Mouse (Mus musculus) spleen, adult 2 months (tissue): ENCODE measurements around the gene Dtnb. TPM values are rescaled to one million over a fixed set of nuclear protein-coding genes. Genes with fewer than 3 reads are reported as not detected.
A peak's percentile ranks its signal among the peaks of the same experiment; 100 is the strongest.
"Not testable (repeated sequence)": the region's sequence is repeated elsewhere in the genome, so short reads cannot be mapped to it uniquely, and the experiment has no call there.

Experiments
- DNase-seq, 2 experiments: peaks; one replicate each; pipeline versions ENCODE4 v3.0.0 to v3.0.0-alpha.2; 2012 to 2021; ENCODE audit warnings: low spot score in 2 of 2, low read depth in 1 of 2
- H3K27ac ChIP-seq: fragments of 200-500 bp; 2 replicates; pipeline ENCODE4 v1.5.1; 2012; ENCODE audit warnings: low read length, inconsistent platforms; ENCODE audit not compliant: insufficient read depth
- H3K27me3 ChIP-seq: fragments of 200-500 bp; 2 replicates; pipeline ENCODE4 v1.6.1; 2012; ENCODE audit warnings: mild to moderate bottlenecking, moderate library complexity, low read length, inconsistent platforms; ENCODE audit not compliant: control insufficient read depth, insufficient read depth
- H3K36me3 ChIP-seq: fragments of 200-500 bp; 2 replicates; pipeline ENCODE4 v1.6.1; 2012; ENCODE audit warnings: mild to moderate bottlenecking, low read length, inconsistent platforms; ENCODE audit not compliant: control insufficient read depth, insufficient read depth
- H3K4me1 ChIP-seq: fragments of 200-500 bp; 2 replicates; pipeline ENCODE4 v1.6.1; 2011; ENCODE audit warnings: inconsistent platforms; ENCODE audit not compliant: control insufficient read depth, insufficient read depth, insufficient read length
- H3K4me3 ChIP-seq: fragments of 200-500 bp; 2 replicates; pipeline ENCODE4 v1.5.1; 2011; ENCODE audit warnings: mild to moderate bottlenecking, inconsistent platforms; ENCODE audit not compliant: insufficient read depth, insufficient read length; ENCODE audit errors: extremely low read depth
- CTCF ChIP-seq: fragments of 200-500 bp; IDR thresholded peaks from 2 replicates; pipeline ENCODE4 v1.5.1; 2011; ENCODE audit warnings: mild to moderate bottlenecking, inconsistent platforms; ENCODE audit not compliant: insufficient read depth, insufficient read length, insufficient replicate concordance; ENCODE audit errors: extremely low read depth
- POLR2A ChIP-seq: fragments of 200-500 bp; IDR thresholded peaks from 2 replicates; pipeline ENCODE4 v1.6.1; 2011; ENCODE audit warnings: low read depth, low read length, inconsistent platforms
- WGBS: fragments of 180-500 bp; shearing (Covaris S2); methylation state at CpG from one replicate; pipeline ENCODE4 v1.1.7; 2018; 5-methylcytosine and 5-hydroxymethylcytosine counted together
- polyA plus RNA-seq: library from polyadenylated mRNA; depleted of rRNA; stranded (reverse); fragments of >200 nt; gene quantifications from 2 replicates; pipeline ENCODE4 v1.2.3, GENCODE M21; 2012; rRNA removed

Dtnb gene
- polyA plus RNA-seq: 31.0 and 31.8 TPM in 2 replicates

DNA sequence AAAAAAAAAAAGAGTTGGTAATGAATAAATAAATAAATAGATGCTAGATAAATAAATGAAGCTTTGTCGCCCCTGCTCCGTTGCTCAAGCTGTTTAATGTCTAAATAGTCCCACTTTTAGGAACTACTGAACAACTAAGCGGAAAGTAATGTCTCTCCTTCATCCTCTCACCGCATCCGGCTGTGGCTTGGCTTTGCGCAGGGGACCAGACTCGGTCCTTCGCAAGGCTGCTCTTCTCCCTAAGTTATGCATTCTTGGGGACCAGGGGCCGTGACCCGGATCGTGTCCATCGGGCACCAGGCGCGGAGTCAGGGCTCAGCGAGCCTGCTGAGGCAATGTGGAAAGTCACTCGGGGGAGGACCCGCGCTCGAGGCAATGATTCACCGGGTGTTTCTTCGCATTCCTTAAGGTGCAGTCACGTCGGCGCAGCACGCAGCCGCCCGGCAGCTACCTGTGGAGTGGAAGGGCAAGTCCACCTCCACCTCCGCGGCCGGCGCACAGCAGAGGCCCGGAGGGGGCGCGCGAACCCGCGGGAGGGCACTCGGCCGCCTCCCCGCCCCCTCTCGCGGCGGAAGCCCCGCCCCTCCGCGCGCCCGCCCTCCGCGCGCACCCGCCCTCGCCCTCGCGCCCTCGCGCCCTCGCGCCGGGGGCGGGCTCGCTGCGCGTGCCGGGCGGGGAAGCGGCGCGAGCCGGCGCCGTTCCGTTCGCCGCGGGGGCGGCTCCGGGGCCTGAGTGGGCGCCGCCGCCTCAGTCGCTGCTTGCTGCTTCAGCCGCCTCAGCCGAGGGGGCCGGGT, at the start of gene Dtnb:
Dtnb (plus strand) TSS at position 595 of the 794 bp plus-strand sequence.
- Histone ChIP-seq H3K36me3 (0 out of 2 replicates have a peak, but pooled peaks cover 1% of the 10 kb centered on the region), H3K27ac (peak within 1 kb of the TSS; percentile 85), H3K4me1 (peaks cover 5% of the 10 kb centered on the region; the same call in 1 of the 2 replicates), H3K4me3 (peak within 1 kb of the TSS; percentile 76), H3K27me3 (no peaks in the 10 kb centered on the region)
- TF ChIP-seq CTCF (no peak), POLR2A (0 out of 2 replicates have a peak, but pooled peaks have one; percentile 8)
- peak; percentile 36 to 65 for DNase-seq
- under 1% methylated on average over 65 of the region's 85 CpGs for WGBS

DNA sequence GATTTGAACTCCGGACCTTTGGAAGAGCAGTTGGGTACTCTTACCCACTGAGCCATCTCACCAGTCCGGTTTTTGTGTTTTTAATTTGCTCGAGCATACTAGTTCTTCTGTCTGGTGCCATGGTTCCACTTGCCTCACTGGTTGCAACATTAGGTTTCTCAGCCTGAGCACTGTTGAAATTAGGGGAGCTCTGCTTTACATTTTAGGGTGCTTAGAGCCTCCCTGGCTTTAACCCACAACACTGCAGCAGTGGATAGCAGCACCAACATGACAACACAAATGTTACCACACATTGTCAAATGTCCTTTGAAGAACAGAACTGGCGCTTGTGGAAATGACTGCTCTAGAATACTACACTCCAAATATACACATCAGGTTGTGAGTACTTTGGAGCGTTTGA, 46.6 kb upstream of the Dtnb start:
- H3K36me3 ChIP-seq: no peaks in the 10 kb centered on the region
- no peak overlapping the region for H3K27ac ChIP-seq
- no peak for TF ChIP-seq POLR2A
- no peak for TF ChIP-seq CTCF
- 88% methylated on average over 5 of the region's 5 CpGs for WGBS
- no peak for DNase-seq
- H3K4me1 ChIP-seq: no peaks in the 10 kb centered on the region
- H3K27me3 ChIP-seq: no peaks in the 10 kb centered on the region
- H3K4me3 ChIP-seq: no peak overlapping the region

DNA sequence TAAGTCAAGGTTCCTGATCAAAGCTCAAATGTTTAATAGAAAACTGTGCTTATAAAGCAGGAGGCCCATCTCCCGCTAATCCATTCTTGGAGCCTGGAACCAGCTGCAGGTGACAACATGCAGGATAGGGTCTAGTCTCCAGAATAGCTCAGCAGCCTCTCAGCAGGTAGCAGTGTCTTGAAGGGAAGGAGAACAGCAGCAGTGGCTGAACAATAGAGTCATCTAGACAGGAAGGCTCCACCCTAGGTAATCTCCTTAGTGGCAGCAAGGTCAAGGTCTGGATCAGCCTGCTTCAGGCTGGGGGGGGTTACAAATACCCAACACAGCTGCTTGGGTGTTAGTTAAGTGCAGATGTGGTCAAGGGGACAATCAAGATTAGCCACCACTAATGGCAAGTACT, 36.7 kb upstream of the Dtnb start:
- not testable (repeated sequence) for DNase-seq, H3K4me3 ChIP-seq, H3K4me1 ChIP-seq, H3K27ac ChIP-seq, H3K27me3 ChIP-seq, H3K36me3 ChIP-seq
- 94% methylated on average over 1 of the region's 1 CpGs for WGBS

DNA sequence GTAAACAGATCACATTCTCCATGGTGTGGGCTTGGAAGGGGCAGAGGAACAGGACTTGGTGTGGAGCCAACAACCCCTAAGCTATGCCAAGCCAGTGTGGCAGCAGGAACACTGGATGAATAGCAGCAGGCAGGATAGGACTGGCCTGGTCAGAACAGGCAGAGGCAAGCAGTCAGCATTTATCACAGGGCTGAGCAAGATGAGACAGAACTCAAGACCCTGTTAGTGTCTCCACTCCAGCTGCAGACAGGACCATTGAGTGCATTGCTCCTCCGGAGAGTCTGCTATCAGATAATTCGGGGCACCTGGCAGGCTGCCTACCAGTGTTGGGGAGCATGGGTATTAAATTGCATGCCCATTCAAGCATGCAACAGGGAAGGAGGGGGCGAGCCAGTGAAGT, 34.6 kb upstream of the Dtnb start:
- no peak for TF ChIP-seq CTCF
- TF ChIP-seq POLR2A: no peak
- DNase-seq: no peak
- Histone ChIP-seq H3K27me3 (no peaks in the 10 kb centered on the region), H3K27ac (no peak overlapping the region), H3K4me3 (no peak overlapping the region), H3K4me1 (no peaks in the 10 kb centered on the region), H3K36me3 (no peaks in the 10 kb centered on the region)
- WGBS: 78% methylated on average over 3 of the region's 3 CpGs

DNA sequence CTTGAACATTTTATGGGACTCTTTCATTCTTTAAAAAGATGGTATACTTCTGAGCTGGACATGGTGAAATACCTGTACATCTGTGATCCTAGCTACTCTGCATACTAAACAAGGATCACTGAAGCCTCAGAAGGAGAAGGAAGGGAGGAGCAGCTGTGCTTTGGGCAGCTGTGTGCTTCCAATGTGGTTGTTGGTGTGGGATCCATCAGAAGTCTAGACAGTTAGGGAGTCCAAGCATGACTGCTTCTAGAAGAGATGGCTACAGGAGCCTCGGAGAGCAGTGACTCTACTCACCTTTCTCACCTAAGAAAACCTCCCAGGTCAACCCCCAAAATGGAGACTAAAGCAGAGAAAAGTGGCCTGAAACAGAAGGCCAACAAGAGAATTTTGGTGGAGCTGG, 34.1 kb upstream of the Dtnb start:
- H3K36me3 ChIP-seq: no peaks in the 10 kb centered on the region
- H3K4me1 ChIP-seq: no peaks in the 10 kb centered on the region
- TF ChIP-seq CTCF (no peak), POLR2A (no peak)
- no peak overlapping the region for H3K27ac ChIP-seq
- no peaks in the 10 kb centered on the region for H3K27me3 ChIP-seq
- no peak overlapping the region for H3K4me3 ChIP-seq
- WGBS: 85% methylated on average over 1 of the region's 1 CpGs
- DNase-seq: no peak

DNA sequence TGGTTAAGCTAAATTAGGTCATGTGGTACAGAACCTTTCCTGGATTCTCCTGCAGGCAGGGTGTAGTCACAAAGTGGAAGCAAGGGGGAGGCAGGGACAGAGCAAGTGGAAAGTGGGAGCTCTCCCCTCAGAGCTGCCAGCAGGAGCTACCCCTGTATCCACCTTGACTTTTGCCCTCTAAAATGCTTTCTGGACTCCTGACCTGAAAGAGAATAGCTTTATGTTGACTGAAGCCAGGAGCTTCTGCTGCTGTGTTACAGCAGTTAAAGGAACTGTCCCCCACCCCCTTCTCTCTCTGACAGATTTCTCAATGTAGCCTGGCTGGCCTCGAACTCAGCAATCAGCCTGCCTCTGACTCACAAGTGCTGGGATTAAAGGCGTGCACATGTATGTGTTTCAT, 32.6 kb upstream of the Dtnb start:
- H3K36me3 ChIP-seq: no peaks in the 10 kb centered on the region
- WGBS: 75% methylated on average over 2 of the region's 2 CpGs
- TF ChIP-seq CTCF: no peak
- TF ChIP-seq POLR2A: no peak
- H3K27ac ChIP-seq: no peak overlapping the region
- DNase-seq: no peak
- H3K4me3 ChIP-seq: no peak overlapping the region
- no peaks in the 10 kb centered on the region for H3K27me3 ChIP-seq
- H3K4me1 ChIP-seq: no peaks in the 10 kb centered on the region

DNA sequence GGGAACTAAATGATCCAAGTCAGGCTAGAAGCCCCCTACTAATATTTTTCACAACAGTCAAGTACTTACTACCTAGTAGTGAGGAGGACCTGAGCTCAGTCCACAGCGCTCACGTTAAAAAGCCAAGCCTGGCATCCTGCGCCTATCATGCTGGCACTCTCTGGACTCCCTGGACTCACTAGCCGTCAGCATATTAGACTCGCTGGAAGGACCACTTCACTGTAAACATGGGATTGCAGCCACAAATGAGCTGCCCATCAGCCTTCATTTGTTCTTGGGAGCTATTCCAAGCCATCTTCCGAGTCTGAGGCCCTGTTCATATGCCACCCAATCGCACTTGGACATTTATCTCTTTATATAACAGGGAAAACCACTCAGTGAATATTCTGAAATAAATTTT, 31.3 kb upstream of the Dtnb start:
- Histone ChIP-seq H3K36me3 (no peaks in the 10 kb centered on the region), H3K27ac (no peak overlapping the region), H3K27me3 (no peaks in the 10 kb centered on the region), H3K4me3 (no peak overlapping the region), H3K4me1 (no peaks in the 10 kb centered on the region)
- TF ChIP-seq CTCF: no peak
- TF ChIP-seq POLR2A: no peak
- 93% methylated on average over 7 of the region's 7 CpGs for WGBS
- DNase-seq: no peak
